Mouse (Mus musculus): ENCODE results near the gene Pgm5. TPM values are rescaled to one million over a fixed set of nuclear protein-coding genes. Genes with fewer than 3 reads are reported as not detected.

Pgm5 gene
- polyA plus RNA-seq, 2 experiments, result 0.08 to 0.28 TPM

- Histone ChIP-seq H3K4me3 (ENCODE audit: insufficient read depth in 1 of 2, low read depth in 2 of 2, low read length in 2 of 2) (no peak overlapping the region), H3K27me3 (ENCODE audit: control insufficient read depth, insufficient read depth, low read length) (no peaks in the 10 kb centered on the region), H3K9ac (replicated peaks) (no peak overlapping the region), H3K9me3 (ENCODE audit: control insufficient read depth, low read length) (no peaks in the 10 kb centered on the region), H3K4me2 (ENCODE audit: low read depth) (no peak overlapping the region), H3K36me3 (replicated peaks; ENCODE audit: control insufficient read depth, insufficient read depth, low read depth) (no peaks in the 10 kb centered on the region), H3K27ac (no peak overlapping the region), H3K4me1 (replicated peaks; ENCODE audit: control insufficient read depth in 2 of 2, insufficient read depth in 2 of 2, low read length in 1 of 2) (no peaks in the 10 kb centered on the region)
- 45% methylated on average over 14 of the region's 14 CpGs for WGBS (ENCODE audit: insufficient replicate concordance)
- TF ChIP-seq CTCF (IDR thresholded peaks at IDR 0.05; ENCODE audit: low read depth) (no peak), EP300 (IDR thresholded peaks at IDR 0.05; ENCODE audit: low read depth) (no peak)
- DNase-seq (ENCODE audit: low read depth in 3 of 3, low spot score in 3 of 3), result no peak
- ATAC-seq (ENCODE audit: insufficient read depth), result no peak
Measured at GRCm38 (mm10) chr19:24753617-24754439, 107.8 kb downstream of the Pgm5 start.

- no peak overlapping the region for H3K27ac ChIP-seq
- 63% methylated on average over 7 of the region's 7 CpGs for WGBS (ENCODE audit: insufficient replicate concordance)
- no peaks in the 10 kb centered on the region for H3K36me3 ChIP-seq (replicated peaks; ENCODE audit: control insufficient read depth, insufficient read depth, low read depth)
- no peaks in the 10 kb centered on the region for H3K27me3 ChIP-seq (ENCODE audit: control insufficient read depth, insufficient read depth, low read length)
- no peak overlapping the region for H3K4me3 ChIP-seq (ENCODE audit: insufficient read depth in 1 of 2, low read depth in 2 of 2, low read length in 2 of 2)
- H3K9ac ChIP-seq (replicated peaks), result no peak overlapping the region
- no peak overlapping the region for H3K4me2 ChIP-seq (ENCODE audit: low read depth)
- no peaks in the 10 kb centered on the region for H3K9me3 ChIP-seq (ENCODE audit: control insufficient read depth, low read length)
- DNase-seq (ENCODE audit: low read depth in 3 of 3, low spot score in 3 of 3), result no peak
- no peak for TF ChIP-seq EP300 (IDR thresholded peaks at IDR 0.05; ENCODE audit: low read depth)
- no peak for TF ChIP-seq CTCF (IDR thresholded peaks at IDR 0.05; ENCODE audit: low read depth)
- no peaks in the 10 kb centered on the region for H3K4me1 ChIP-seq (replicated peaks; ENCODE audit: control insufficient read depth in 2 of 2, insufficient read depth in 2 of 2, low read length in 1 of 2)
- ATAC-seq (ENCODE audit: insufficient read depth), result no peak
Measured at GRCm38 (mm10) chr19:24752873-24753538, 108.6 kb downstream of the Pgm5 start.

- no peaks in the 10 kb centered on the region for H3K27me3 ChIP-seq (ENCODE audit: control insufficient read depth, insufficient read depth, low read length)
- DNase-seq (ENCODE audit: low read depth in 3 of 3, low spot score in 3 of 3) (no peak), ATAC-seq (ENCODE audit: insufficient read depth) (no peak)
- H3K9ac ChIP-seq (replicated peaks), result no peak overlapping the region
- no peak for TF ChIP-seq EP300 (IDR thresholded peaks at IDR 0.05; ENCODE audit: low read depth)
- no peak for TF ChIP-seq CTCF (IDR thresholded peaks at IDR 0.05; ENCODE audit: low read depth)
- no peak overlapping the region for H3K4me2 ChIP-seq (ENCODE audit: low read depth)
- WGBS (ENCODE audit: insufficient replicate concordance), result 70% methylated on average over 4 of the region's 4 CpGs
- no peak overlapping the region for H3K4me3 ChIP-seq (ENCODE audit: insufficient read depth in 1 of 2, low read depth in 2 of 2, low read length in 2 of 2)
- no peak overlapping the region for H3K27ac ChIP-seq
- H3K9me3 ChIP-seq (ENCODE audit: control insufficient read depth, low read length), result no peaks in the 10 kb centered on the region
- no peaks in the 10 kb centered on the region for H3K36me3 ChIP-seq (replicated peaks; ENCODE audit: control insufficient read depth, insufficient read depth, low read depth)
- no peaks in the 10 kb centered on the region for H3K4me1 ChIP-seq (replicated peaks; ENCODE audit: control insufficient read depth in 2 of 2, insufficient read depth in 2 of 2, low read length in 1 of 2)
Measured at GRCm38 (mm10) chr19:24746266-24746875, 115.3 kb downstream of the Pgm5 start.

- ATAC-seq (ENCODE audit: insufficient read depth), result no peak
- Histone ChIP-seq H3K9ac (replicated peaks) (no peak overlapping the region), H3K4me1 (replicated peaks; ENCODE audit: control insufficient read depth in 2 of 2, insufficient read depth in 2 of 2, low read length in 1 of 2) (no peaks in the 10 kb centered on the region), H3K4me3 (ENCODE audit: insufficient read depth in 1 of 2, low read depth in 2 of 2, low read length in 2 of 2) (no peak overlapping the region), H3K36me3 (replicated peaks; ENCODE audit: control insufficient read depth, insufficient read depth, low read depth) (no peaks in the 10 kb centered on the region), H3K27me3 (ENCODE audit: control insufficient read depth, insufficient read depth, low read length) (no peaks in the 10 kb centered on the region), H3K27ac (no peak overlapping the region), H3K9me3 (ENCODE audit: control insufficient read depth, low read length) (no peaks in the 10 kb centered on the region), H3K4me2 (ENCODE audit: low read depth) (no peak overlapping the region)
- 73% methylated on average over 6 of the region's 6 CpGs for WGBS (ENCODE audit: insufficient replicate concordance)
- TF ChIP-seq CTCF (IDR thresholded peaks at IDR 0.05; ENCODE audit: low read depth), result no peak
- no peak for TF ChIP-seq EP300 (IDR thresholded peaks at IDR 0.05; ENCODE audit: low read depth)
- DNase-seq (ENCODE audit: low read depth in 3 of 3, low spot score in 3 of 3), result no peak
Measured at GRCm38 (mm10) chr19:24742606-24743005, 119.0 kb downstream of the Pgm5 start.

GRCm38 (mm10) chr19:24738786-24739185 lies 122.9 kb downstream of the Pgm5 start:
- TF ChIP-seq EP300 (IDR thresholded peaks at IDR 0.05; ENCODE audit: low read depth) (no peak), CTCF (IDR thresholded peaks at IDR 0.05; ENCODE audit: low read depth) (no peak)
- H3K9me3 ChIP-seq (ENCODE audit: control insufficient read depth, low read length), result no peaks in the 10 kb centered on the region
- no peak overlapping the region for H3K27ac ChIP-seq
- H3K4me1 ChIP-seq (replicated peaks; ENCODE audit: control insufficient read depth in 2 of 2, insufficient read depth in 2 of 2, low read length in 1 of 2), result no peaks in the 10 kb centered on the region
- WGBS (ENCODE audit: insufficient replicate concordance), result 66% methylated on average over 3 of the region's 3 CpGs
- ATAC-seq (ENCODE audit: insufficient read depth), result no peak
- no peak overlapping the region for H3K9ac ChIP-seq (replicated peaks)
- no peak overlapping the region for H3K4me2 ChIP-seq (ENCODE audit: low read depth)
- no peak for DNase-seq (ENCODE audit: low read depth in 3 of 3, low spot score in 3 of 3)
- no peaks in the 10 kb centered on the region for H3K27me3 ChIP-seq (ENCODE audit: control insufficient read depth, insufficient read depth, low read length)
- no peak overlapping the region for H3K4me3 ChIP-seq (ENCODE audit: insufficient read depth in 1 of 2, low read depth in 2 of 2, low read length in 2 of 2)
- H3K36me3 ChIP-seq (replicated peaks; ENCODE audit: control insufficient read depth, insufficient read depth, low read depth), result no peaks in the 10 kb centered on the region
